Mouse (Mus musculus) hindbrain, embryonic 15.5 days (tissue): ENCODE measurements at regions not wholly inside any gene's neighbourhood (a gene's known extent, or its start where the extent isn't known, plus 50 kb on each side); places are given as distances from the start of the nearest gene placed in this dataset.

Experiments used
- ATAC-seq: fragments of 200-750 bp; cut with Nextera tagmentation; 2 replicates; pipeline ENCODE4 v1.8.0; 2017; ENCODE audit warnings: low read depth, moderate number of reproducible peaks, moderate TSS enrichment; ENCODE audit not compliant: low FRiP score
- H3K27ac ChIP-seq: fragments of 300-500 bp; sonication (generic); replicated peaks from 2 replicates; pipeline ENCODE4 v1.5.1; 2015; ENCODE audit warnings: mild to moderate bottlenecking, inconsistent platforms
- H3K27me3 ChIP-seq: fragments of 300-500 bp; sonication (generic); 2 replicates; pipeline ENCODE4 v1.6.1; 2015; ENCODE audit warnings: control low read depth, inconsistent platforms
- H3K36me3 ChIP-seq: fragments of 300-500 bp; sonication (generic); 2 replicates; pipeline ENCODE4 v1.6.1; 2015; ENCODE audit warnings: control low read depth, inconsistent platforms
- H3K4me1 ChIP-seq: fragments of 300-500 bp; sonication (generic); replicated peaks from 2 replicates; pipeline ENCODE4 v1.6.1; 2015; ENCODE audit warnings: control low read depth, inconsistent platforms
- H3K4me2 ChIP-seq: fragments of 300-500 bp; sonication (generic); 2 replicates; pipeline ENCODE4 v1.6.1; 2015; ENCODE audit warnings: moderate library complexity, mild to moderate bottlenecking, inconsistent platforms
- H3K4me3 ChIP-seq: fragments of 300-500 bp; sonication (generic); 2 replicates; pipeline ENCODE4 v1.5.1; 2015; ENCODE audit warnings: mild to moderate bottlenecking, inconsistent platforms
- H3K9ac ChIP-seq: fragments of 300-500 bp; sonication (generic); 2 replicates; pipeline ENCODE4 v1.6.1; 2015; ENCODE audit warnings: inconsistent platforms
- H3K9me3 ChIP-seq: fragments of 300-500 bp; sonication (generic); 2 replicates; pipeline ENCODE4 v1.6.1; 2016; ENCODE audit warnings: control low read depth, inconsistent platforms
- WGBS: fragments of 180-500 bp; shearing (Covaris S2); methylation state at CpG from one replicate; pipeline ENCODE4 v1.1.7; 2015; 5-methylcytosine and 5-hydroxymethylcytosine counted together

DNA sequence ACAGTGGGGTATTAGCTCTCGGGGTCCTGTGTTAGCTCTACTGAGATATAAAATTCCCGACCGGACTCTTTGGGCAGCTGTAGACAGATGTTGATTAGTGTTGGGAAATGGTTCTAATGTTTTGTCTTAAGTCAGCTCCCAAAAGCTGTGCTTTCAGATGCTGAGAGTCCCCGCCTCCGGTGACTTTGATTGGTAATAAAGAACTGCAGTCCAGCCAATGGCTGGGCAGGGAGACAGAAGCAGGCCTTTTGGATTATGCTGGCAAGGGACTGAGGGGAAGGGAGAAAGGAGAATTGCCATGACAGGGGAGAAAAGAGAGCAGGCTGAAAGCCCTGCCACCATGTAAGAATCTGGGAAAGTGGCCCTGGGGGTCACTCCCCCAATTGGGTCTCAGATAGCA lies 73.4 kb upstream of the Nabp1 start:
- Histone ChIP-seq H3K4me2 (no peak overlapping the region), H3K4me1 (no peaks in the 10 kb centered on the region), H3K4me3 (no peak overlapping the region), H3K27me3 (no peaks in the 10 kb centered on the region), H3K27ac (no peak overlapping the region), H3K36me3 (no peaks in the 10 kb centered on the region), H3K9me3 (no peaks in the 10 kb centered on the region), H3K9ac (no peak overlapping the region)
- no peak for ATAC-seq
- WGBS: 64% methylated on average over 5 of the region's 5 CpGs

GRCm38 (mm10) chr1:51542801-51543200 lies 64.6 kb upstream of the Nabp1 start:
- Histone ChIP-seq H3K27me3 (no peaks in the 10 kb centered on the region), H3K4me1 (no peaks in the 10 kb centered on the region), H3K4me2 (no peak overlapping the region), H3K36me3 (no peaks in the 10 kb centered on the region), H3K9ac (no peak overlapping the region), H3K27ac (no peak overlapping the region), H3K9me3 (no peaks in the 10 kb centered on the region), H3K4me3 (no peak overlapping the region)
- no peak for ATAC-seq
- WGBS: 90% methylated on average over 5 of the region's 5 CpGs

DNA sequence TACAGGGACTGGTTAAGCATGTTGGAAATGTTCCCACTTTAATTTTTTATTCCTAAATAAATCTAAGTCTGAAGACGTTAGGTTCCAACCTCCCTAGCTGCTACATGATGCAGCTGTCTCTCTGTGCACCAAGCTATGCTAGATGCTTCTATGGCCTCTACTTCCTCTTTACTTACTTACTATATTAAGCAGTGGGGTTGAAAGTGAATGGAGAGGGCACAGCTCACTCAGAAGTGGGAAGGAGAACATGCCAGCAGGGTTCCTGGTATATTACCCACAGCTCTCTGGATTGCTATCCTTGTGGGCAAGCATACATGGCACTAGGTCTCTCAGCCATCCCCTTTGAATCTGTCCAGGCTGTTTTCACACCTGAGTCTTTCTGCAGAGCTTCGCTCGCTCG lies 61.4 kb upstream of the Nabp1 start:
- Histone ChIP-seq H3K36me3 (no peaks in the 10 kb centered on the region), H3K4me3 (no peak overlapping the region), H3K4me1 (no peaks in the 10 kb centered on the region), H3K27me3 (no peaks in the 10 kb centered on the region), H3K9ac (no peak overlapping the region), H3K4me2 (no peak overlapping the region), H3K27ac (no peak overlapping the region), H3K9me3 (no peaks in the 10 kb centered on the region)
- WGBS: 79% methylated on average over 4 of the region's 4 CpGs
- ATAC-seq: no peak

- no peaks in the 10 kb centered on the region for H3K9me3 ChIP-seq
- no peak for ATAC-seq
- WGBS: 63% methylated on average over 2 of the region's 2 CpGs
Observed at GRCm38 (mm10) chr1:51538836-51539235, 60.6 kb upstream of the Nabp1 start.

DNA sequence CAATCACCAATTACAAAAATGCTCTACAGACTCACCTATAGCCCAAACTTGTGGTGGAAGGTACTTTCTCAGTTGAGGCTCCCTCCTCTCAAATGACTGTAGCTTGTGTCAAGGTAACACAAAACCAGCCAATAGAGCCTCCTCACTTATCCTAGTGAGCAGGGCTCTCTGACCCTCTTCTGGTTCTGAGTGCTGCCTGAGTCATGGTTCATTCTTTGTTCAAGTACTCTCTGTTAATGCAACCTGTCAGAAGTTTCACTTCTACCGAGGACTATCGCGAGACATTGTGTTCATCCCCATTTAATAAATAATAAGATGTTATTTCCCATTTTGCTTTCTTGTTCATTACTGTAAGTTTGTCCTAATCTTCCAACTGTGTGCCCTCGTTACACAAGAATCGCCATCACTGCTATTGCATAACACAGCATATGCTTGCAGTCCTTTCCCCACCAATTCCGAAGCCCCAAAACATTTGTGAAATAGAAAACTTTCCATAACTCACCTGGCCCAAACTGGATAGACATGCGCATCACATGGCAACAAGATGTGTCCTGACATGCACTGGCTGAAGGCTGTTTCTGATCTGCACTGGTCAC lies 59.6 kb upstream of the Nabp1 start:
- ATAC-seq: no peak
- Histone ChIP-seq H3K27ac (no peak overlapping the region), H3K9ac (no peak overlapping the region), H3K9me3 (no peaks in the 10 kb centered on the region), H3K36me3 (no peaks in the 10 kb centered on the region), H3K4me1 (no peaks in the 10 kb centered on the region), H3K4me2 (no peak overlapping the region), H3K27me3 (no peaks in the 10 kb centered on the region), H3K4me3 (no peak overlapping the region)
- WGBS: 93% methylated on average over 7 of the region's 7 CpGs

More at GRCm38 (mm10) chr1:51538836-51539235, 60.6 kb upstream of the Nabp1 start:
- Histone ChIP-seq H3K27ac (no peak overlapping the region), H3K36me3 (no peaks in the 10 kb centered on the region), H3K4me2 (no peak overlapping the region), H3K4me1 (no peaks in the 10 kb centered on the region), H3K27me3 (no peaks in the 10 kb centered on the region), H3K9ac (no peak overlapping the region), H3K4me3 (no peak overlapping the region)

GRCm38 (mm10) chr1:51536076-51536475 lies 57.9 kb upstream of the Nabp1 start:
- Histone ChIP-seq H3K4me2 (no peak overlapping the region), H3K36me3 (no peaks in the 10 kb centered on the region), H3K27ac (no peak overlapping the region), H3K4me1 (no peaks in the 10 kb centered on the region), H3K27me3 (no peaks in the 10 kb centered on the region), H3K4me3 (no peak overlapping the region), H3K9me3 (no peaks in the 10 kb centered on the region), H3K9ac (no peak overlapping the region)
- WGBS: 94% methylated on average over 1 of the region's 1 CpGs
- ATAC-seq: no peak

DNA sequence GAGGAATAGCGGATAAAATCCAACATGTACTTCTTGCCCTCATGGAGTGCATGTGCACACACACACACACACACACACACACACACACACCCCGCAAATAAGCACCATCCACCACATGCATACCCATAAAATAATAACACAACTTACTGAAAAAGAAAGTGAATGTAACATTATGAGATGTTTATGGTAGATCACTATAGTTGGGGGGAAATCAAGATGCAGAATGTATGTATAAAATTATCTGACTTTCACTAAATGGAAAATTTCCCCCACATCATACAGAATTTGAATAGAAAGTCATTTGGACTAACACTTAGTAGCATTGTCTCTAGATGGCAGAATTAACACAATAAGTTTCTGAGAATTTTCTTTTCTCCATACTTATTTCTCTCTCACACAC lies 57.2 kb upstream of the Nabp1 start:
- Histone ChIP-seq H3K27me3 (no peaks in the 10 kb centered on the region), H3K9me3 (no peaks in the 10 kb centered on the region), H3K9ac (no peak overlapping the region), H3K4me3 (no peak overlapping the region), H3K36me3 (no peaks in the 10 kb centered on the region), H3K4me2 (no peak overlapping the region), H3K4me1 (no peaks in the 10 kb centered on the region), H3K27ac (no peak overlapping the region)
- no peak for ATAC-seq
- WGBS: 95% methylated on average over 2 of the region's 2 CpGs

GRCm38 (mm10) chr1:51531360-51531759 lies 53.1 kb upstream of the Nabp1 start:
- no peak for ATAC-seq
- Histone ChIP-seq H3K4me3 (no peak overlapping the region), H3K9ac (no peak overlapping the region), H3K9me3 (no peaks in the 10 kb centered on the region), H3K27ac (no peak overlapping the region), H3K4me2 (no peak overlapping the region), H3K36me3 (no peaks in the 10 kb centered on the region), H3K27me3 (no peaks in the 10 kb centered on the region), H3K4me1 (no peaks in the 10 kb centered on the region)
- WGBS: 75% methylated on average over 1 of the region's 1 CpGs

DNA sequence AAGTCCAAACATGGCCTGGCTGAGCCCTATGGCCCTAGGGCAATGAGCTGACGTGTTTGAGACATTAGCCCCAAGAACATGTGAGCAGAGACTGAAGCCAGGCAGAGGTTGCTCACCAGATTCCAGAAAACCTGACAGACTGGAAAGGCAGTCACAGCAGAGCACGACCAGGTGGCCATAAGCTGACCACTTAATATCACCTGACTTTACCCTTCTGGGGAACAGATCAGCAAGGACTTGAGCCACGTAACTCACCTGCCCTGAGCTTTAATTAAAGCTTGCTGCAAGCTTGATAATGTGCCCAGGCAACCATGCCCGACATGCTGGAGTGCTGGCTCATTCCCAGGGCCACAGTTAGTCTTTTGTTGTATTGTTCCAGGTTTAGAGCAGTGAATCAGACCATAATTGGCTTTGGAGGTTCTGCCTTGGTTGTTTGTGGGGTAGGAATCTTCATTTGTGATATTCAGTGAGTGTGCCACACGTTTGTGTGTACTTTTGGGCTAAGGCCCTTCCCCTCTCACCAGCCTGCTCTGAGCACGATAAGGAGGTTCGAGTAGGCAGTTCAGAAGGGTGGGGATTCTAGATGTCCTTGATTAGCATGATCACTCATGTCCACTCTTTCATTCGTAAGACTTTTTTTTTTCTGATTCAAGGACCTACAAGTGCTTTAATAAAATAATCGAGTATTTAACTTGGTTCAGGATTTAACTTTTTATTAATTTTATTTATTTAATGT lies 52.1 kb upstream of the Nabp1 start:
- no peak overlapping the region for H3K4me3 ChIP-seq
- no peaks in the 10 kb centered on the region for H3K4me1 ChIP-seq
- no peaks in the 10 kb centered on the region for H3K36me3 ChIP-seq
- 67% methylated on average over 9 of the region's 9 CpGs for WGBS
- H3K27ac ChIP-seq: no peak overlapping the region
- H3K27me3 ChIP-seq: no peaks in the 10 kb centered on the region
- H3K4me2 ChIP-seq: no peak overlapping the region
- no peak overlapping the region for H3K9ac ChIP-seq
- no peak for ATAC-seq
- H3K9me3 ChIP-seq: no peaks in the 10 kb centered on the region

DNA sequence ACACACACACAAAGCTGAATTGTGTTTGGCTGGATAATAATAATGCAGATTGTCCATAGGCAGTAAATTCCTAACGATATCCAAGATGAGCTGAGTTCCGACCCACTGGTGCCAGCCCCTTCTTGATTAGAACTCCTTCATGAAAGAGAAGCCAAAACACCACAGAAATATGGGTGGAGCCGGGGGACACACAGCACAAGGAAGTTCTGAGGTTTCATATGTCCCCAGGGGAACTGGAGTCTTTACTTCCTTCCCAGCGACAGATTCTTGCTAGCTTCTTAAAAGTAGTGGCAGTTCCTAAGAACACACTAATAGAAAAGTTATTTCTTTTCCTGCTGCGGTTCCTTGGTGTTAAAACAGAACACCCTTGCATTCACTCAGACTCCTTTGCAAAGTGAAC lies 51.4 kb upstream of the Nabp1 start:
- Histone ChIP-seq H3K27me3 (no peaks in the 10 kb centered on the region), H3K36me3 (no peaks in the 10 kb centered on the region), H3K4me3 (no peak overlapping the region), H3K4me1 (no peaks in the 10 kb centered on the region), H3K27ac (no peak overlapping the region), H3K9me3 (no peaks in the 10 kb centered on the region), H3K4me2 (no peak overlapping the region), H3K9ac (no peak overlapping the region)
- 85% methylated on average over 5 of the region's 5 CpGs for WGBS
- no peak for ATAC-seq

DNA sequence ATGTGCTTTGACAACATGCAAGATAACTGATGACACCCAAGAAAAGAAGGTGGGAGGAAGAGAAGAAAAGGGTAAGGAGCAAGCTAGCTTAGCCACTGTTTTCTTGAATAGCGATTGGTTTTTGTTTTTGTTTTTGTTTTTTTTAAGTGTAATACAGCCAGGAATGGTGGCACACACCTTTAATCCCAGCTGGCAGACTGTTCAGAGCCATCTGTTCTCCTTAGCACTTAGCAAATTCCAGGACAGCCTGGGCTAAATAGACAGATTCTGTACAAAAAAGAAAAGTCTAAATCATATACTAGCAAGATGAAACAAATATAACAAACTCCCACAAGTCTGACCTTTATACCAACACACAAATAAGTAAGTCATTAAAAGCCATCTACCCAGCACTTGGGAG lies 50.4 kb upstream of the Nabp1 start:
- Histone ChIP-seq H3K4me2 (no peak overlapping the region), H3K36me3 (no peaks in the 10 kb centered on the region), H3K27ac (no peak overlapping the region), H3K9ac (no peak overlapping the region), H3K4me3 (no peak overlapping the region), H3K27me3 (no peaks in the 10 kb centered on the region), H3K4me1 (no peaks in the 10 kb centered on the region), H3K9me3 (no peaks in the 10 kb centered on the region)
- 93% methylated on average over 1 of the region's 1 CpGs for WGBS
- no peak for ATAC-seq
